Mouse (Mus musculus) 416B (cell line): Measurements from ENCODE around the gene Atg4d.
"Not testable (repeated sequence)": the region's sequence is repeated elsewhere in the genome, so short reads cannot be mapped to it uniquely, and the experiment has no call there.

Experiments used
- DNase-seq: peaks from one replicate; pipeline ENCODE4 v3.0.0; 2011; ENCODE audit warnings: low read depth

Atg4d gene

GRCm38 (mm10) chr9:21241343-21241742 is 23.8 kb upstream of the Atg4d start:
- DNase-seq, result peak; percentile 93

- no peak for DNase-seq
Observed at GRCm38 (mm10) chr9:21243826-21244427, 21.2 kb upstream of the Atg4d start.

GRCm38 (mm10) chr9:21244428-21245112 is 20.5 kb upstream of the Atg4d start:
- no peak for DNase-seq

GRCm38 (mm10) chr9:21245113-21245487 is 20.0 kb upstream of the Atg4d start:
- no peak for DNase-seq

GRCm38 (mm10) chr9:21246342-21246741 is 18.8 kb upstream of the Atg4d start:
- peak; percentile 24 for DNase-seq

GRCm38 (mm10) chr9:21248326-21248725 is 16.8 kb upstream of the Atg4d start, which contains the start of gene S1pr5:
S1pr5 (minus strand) TSS chr9:21248443.
- no peak for DNase-seq

- DNase-seq, result no peak
Observed at GRCm38 (mm10) chr9:21249629-21250508, 15.2 kb upstream of the Atg4d start.

- no peak for DNase-seq
Observed at GRCm38 (mm10) chr9:21250509-21250908, 14.6 kb upstream of the Atg4d start.

- no peak for DNase-seq
Observed at GRCm38 (mm10) chr9:21251116-21251735, 13.9 kb upstream of the Atg4d start.

GRCm38 (mm10) chr9:21254690-21255089 is 10.4 kb upstream of the Atg4d start:
- DNase-seq, result no peak

- not testable (repeated sequence) for DNase-seq
Observed at GRCm38 (mm10) chr9:21256349-21256748, 8.7 kb upstream of the Atg4d start.

- DNase-seq, result peak; percentile 64
Observed at GRCm38 (mm10) chr9:21260491-21261040, 4.5 kb upstream of the Atg4d start.

- DNase-seq, result peak; percentile 25
Observed at GRCm38 (mm10) chr9:21261831-21262230, 3.3 kb upstream of the Atg4d start.

GRCm38 (mm10) chr9:21264272-21264999 is 657 bp upstream of the Atg4d start:
- no peak for DNase-seq

GRCm38 (mm10) chr9:21265611-21266010 is 518 bp downstream of the Atg4d start:
- no peak for DNase-seq

- DNase-seq, result no peak
Observed at GRCm38 (mm10) chr9:21266889-21267288, 1.8 kb downstream of the Atg4d start.

- no peak for DNase-seq
Observed at GRCm38 (mm10) chr9:21268305-21268704, 3.2 kb downstream of the Atg4d start.

- not testable (repeated sequence) for DNase-seq
Observed at GRCm38 (mm10) chr9:21269590-21269989, 4.5 kb downstream of the Atg4d start.

GRCm38 (mm10) chr9:21272391-21272790 is 7.3 kb downstream of the Atg4d start:
- DNase-seq, result no peak

- no peak for DNase-seq
Observed at GRCm38 (mm10) chr9:21273094-21273493, 8.0 kb downstream of the Atg4d start.

- DNase-seq, result no peak
Observed at GRCm38 (mm10) chr9:21273520-21274228, 8.6 kb downstream of the Atg4d start.
